Mouse (Mus musculus): ENCODE measurements around the gene C130026I21Rik. TPM values are rescaled to one million over a fixed set of nuclear protein-coding genes. Genes with fewer than 3 reads are reported as not detected.

C130026I21Rik gene
- polyA plus RNA-seq (2017; shearing (Covaris generic)), result 5.1 TPM

DNA sequence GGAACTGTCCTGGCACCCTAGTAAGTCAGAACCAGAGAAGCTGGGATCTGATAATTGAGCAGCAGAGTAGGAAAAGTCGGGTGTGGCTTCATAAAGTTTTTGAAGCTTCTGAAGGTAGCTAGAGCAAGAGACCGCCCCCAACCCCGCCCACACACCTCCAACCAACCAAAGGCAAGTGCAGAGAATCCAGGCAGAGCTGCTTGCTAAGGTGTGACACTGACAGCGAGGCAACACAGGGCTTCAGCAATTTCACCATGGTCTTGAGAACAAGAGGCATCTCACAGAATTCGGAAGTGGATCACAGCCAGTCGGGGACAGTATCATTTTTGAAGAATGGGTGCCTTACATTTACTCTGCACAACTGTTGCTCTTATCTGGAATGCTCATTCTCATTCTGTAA, at the start of gene C130026I21Rik:
Gene C130026I21Rik (minus strand): TSS at position 101 of the 400 bp plus-strand sequence.

GRCm38 (mm10) chr1:85109753-85110152, 160.6 kb downstream of the C130026I21Rik start, which contains the start of gene A530032D15Rik:
Gene A530032D15Rik, minus strand, starts transcription at chr1:85109853.

DNA sequence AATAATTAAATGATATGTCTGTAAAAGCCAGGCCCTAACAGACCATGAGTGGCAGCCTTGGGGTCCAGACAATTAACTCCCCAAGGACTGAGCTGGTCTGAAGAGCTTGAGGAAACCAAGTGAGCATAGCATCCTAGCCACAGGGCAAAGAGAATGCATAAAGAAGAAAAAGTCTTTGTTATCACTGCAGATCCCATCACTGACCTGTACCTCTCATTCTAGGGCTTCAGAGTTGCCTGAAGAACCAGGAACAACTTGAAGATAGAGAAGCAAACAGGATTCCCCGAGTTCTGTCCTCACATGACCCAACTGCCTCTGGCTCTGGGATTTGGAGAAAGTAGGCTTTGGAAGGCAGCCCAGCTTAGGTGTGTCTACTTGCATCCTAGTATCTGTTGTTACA, 170.5 kb downstream of the C130026I21Rik start, which contains the start of gene Gm10553:
Gene Gm10553 (plus strand): TSS at position 301 of the 400 bp plus-strand sequence.

Other genes with a start within 250 kb of the C130026I21Rik start
- gene Gm10553, start 170.4 kb downstream of the C130026I21Rik start, polyA plus RNA-seq (2017; shearing (Covaris generic)), result not detected
- gene A530032D15Rik, start 160.7 kb downstream of the C130026I21Rik start, polyA plus RNA-seq (2017; shearing (Covaris generic)), result 0.18 TPM

Measured in CD4-positive, CD25-positive, alpha-beta regulatory T cell (primary cell).